Mouse (Mus musculus) telencephalon, adult 2 months (tissue): ENCODE results near the gene Csdc2.

Experiments used
- DNase-seq: peaks from one replicate; pipeline ENCODE4 v3.0.0-alpha.2; 2011; ENCODE audit warnings: low read depth, low spot score

Csdc2 gene

DNA sequence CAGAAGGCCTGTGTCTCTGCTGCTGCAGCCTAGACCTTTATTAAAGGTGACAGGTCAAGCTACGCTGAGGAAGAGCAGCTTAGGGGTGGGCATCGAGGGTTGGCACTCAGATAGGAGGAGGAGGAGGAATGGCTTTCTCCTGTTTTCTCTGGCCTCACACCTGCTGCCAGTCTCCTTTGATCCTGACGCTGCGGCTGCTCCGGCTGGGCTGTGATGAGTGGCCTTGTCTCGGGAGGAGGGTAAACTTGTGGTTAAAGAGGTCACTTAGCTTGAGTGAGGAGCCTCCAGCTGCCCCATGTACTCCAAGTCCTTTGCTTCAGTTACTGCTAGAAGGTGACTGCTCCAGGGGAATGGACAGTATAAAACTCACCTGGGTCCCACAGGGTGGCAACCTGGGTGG is 57.4 kb downstream of the Csdc2 start:
- no peak for DNase-seq
